Mouse (Mus musculus) ovary, postnatal 10 days (tissue): ENCODE data around the gene Fmnl1.
A peak's percentile ranks its signal among the peaks of the same experiment; 100 is the strongest.
"Not testable (repeated sequence)": the region's sequence is repeated elsewhere in the genome, so short reads cannot be mapped to it uniquely, and the experiment has no call there.

ENCODE experiments used
- DNase-seq: peaks from one replicate; pipeline ENCODE4 v3.0.0; 2022; ENCODE audit warnings: low spot score

Fmnl1 gene

DNA sequence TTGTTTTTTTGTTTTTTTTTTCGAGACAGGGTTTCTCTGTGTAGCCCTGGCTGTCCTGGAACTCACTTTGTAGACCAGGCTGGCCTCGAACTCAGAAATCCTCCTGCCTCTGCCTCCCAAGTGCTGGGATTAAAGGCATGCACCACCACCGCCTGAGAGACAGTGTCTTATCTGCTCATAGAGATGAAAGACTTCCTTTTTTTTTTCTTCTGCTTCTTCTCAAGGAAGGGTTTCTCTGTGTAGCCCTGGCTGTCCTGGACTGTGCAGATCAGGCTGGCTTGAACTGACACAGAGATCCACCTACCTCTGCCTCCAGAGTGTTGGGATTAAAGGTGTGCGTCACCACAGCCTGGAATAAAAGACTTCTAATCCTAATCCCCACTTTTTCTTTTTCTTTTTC lies 51.8 kb downstream of the Fmnl1 start:
- DNase-seq: not testable (repeated sequence)

DNA sequence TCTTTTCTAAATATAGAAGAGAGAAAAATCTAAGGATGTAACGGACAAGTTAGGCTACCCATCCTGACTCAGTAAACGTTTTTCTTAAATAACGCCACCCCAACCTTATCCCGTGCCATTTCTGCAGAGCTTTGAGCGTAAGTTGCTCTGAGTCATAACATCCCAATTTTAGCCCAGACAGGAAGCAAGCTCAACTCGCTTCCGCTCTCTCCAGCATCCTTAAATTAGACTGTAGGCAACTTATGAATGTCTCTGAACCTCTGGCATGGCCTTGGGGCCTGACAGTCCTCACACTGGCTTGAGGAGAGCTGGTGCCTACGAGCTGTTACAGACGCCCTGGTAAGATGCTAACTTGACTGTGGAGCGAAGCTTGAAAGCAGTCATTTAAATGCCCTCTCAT lies 52.5 kb downstream of the Fmnl1 start:
- DNase-seq: no peak

DNA sequence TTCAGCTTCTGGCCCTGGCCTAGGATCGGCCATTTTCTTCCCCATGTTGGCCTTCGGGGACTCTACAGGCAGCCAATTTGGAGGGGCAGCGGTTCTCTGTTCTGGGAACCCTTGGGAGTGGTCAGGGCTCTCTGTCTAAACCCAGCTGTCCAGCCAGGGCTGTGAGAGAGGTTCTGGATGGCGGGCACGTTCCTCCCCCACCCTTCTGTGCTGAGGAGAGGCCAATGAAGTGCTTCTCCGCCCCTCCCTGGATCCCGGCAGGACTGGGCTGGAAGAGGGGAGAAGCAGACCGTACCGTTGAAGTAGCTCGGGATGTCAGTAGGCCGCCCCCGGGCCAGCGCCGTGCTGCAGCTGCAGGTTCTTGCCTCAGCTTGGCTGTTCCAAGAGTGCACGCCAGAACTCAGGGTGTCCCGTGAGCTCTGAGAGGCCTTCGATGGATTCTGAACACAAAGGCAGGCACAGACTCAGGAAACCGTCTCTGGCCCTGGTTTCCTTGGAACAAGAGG lies 53.1 kb downstream of the Fmnl1 start:
- no peak for DNase-seq

- no peak for DNase-seq
These were observed 58.7 kb downstream of the Fmnl1 start for GRCm38 (mm10) chr11:103229608-103230007.

- no peak for DNase-seq
These were observed 59.7 kb downstream of the Fmnl1 start for GRCm38 (mm10) chr11:103230626-103231025.

DNA sequence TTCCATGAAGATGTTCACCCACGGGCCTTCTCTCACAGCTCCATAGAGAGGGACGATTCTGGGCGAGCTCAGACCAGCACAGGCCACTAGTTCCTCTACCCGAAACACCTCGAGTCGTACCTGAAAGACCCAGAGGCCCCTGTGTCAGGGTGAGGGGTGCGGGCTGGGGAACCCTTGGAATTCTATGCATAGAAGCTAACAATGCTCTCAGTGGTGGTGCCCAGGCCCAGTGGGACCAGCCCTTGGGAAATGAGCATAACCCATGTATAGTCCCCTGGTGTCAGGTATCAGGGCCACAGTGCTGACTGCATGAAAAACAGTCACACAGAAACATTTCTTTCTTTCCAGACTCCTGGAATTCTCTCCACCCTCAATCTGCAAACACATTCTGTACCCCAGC lies 60.5 kb downstream of the Fmnl1 start:
- no peak for DNase-seq

DNA sequence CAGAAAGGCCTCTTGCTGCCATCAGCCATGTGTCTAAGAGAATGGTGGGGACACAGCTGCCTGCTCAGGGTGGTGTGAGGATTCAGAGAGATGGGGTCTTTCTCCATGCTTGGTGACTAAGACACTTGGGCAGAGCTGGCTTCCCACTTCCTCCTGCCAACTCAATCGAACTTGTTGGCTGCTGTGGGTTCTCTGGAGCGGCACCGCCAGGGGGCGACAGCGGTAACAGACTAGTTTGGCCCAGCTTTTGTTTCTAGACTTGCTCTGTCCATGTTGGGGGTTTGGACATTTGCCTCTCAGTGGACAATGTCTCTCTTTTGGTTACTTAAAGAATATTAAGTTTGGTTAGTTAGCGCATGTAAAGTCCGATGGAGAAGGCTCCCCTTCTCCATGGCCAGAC lies 62.1 kb downstream of the Fmnl1 start:
- peak; percentile 70 for DNase-seq

- DNase-seq: no peak
These were observed 63.5 kb downstream of the Fmnl1 start for GRCm38 (mm10) chr11:103234447-103234846.

GRCm38 (mm10) chr11:103235702-103236101 lies 64.8 kb downstream of the Fmnl1 start:
- DNase-seq: no peak

- DNase-seq: no peak
These were observed 65.5 kb downstream of the Fmnl1 start for GRCm38 (mm10) chr11:103236431-103236830.

DNA sequence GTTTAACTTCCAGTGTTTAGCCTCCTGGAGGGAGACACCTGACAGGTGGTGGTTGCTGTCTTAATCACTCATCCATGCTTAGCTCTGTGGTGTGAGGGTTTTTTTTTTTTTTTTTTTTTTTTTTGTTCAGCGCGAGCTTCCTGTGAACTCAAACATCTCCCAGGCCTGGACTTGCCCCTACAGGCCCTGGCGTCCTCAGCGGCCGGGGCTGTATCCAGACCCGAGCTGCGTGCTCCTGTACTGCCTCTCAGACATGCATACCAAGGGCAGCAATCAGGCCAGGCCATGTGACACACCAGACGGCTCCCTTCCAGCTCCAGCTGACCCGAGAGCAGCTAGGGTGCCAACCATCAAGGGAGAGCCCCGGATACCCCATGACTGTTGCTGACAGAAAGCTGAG lies 66.0 kb downstream of the Fmnl1 start:
- no peak for DNase-seq

- DNase-seq: no peak
These were observed 66.8 kb downstream of the Fmnl1 start for GRCm38 (mm10) chr11:103237757-103238156.

GRCm38 (mm10) chr11:103240740-103241139 lies 69.8 kb downstream of the Fmnl1 start:
- DNase-seq: no peak

DNA sequence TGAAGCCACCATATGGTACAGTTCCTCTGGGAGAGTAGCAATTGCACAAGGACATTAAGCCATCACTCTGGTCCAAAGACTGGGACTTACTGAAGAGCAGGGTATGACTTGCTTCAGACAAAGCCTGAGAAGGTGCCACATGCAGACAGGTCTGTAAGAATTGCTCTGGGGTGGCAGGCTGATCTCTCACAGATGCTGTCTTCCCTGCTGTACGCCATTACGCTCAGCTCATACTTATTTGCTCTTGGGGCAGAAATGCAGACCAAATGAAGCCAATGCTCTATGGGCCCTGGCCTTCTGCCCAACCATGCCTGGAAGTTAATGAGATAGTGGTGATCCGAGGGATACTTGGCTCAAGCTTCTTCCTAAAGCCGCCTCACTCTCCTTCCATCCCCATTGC lies 73.9 kb downstream of the Fmnl1 start:
- no peak for DNase-seq

DNA sequence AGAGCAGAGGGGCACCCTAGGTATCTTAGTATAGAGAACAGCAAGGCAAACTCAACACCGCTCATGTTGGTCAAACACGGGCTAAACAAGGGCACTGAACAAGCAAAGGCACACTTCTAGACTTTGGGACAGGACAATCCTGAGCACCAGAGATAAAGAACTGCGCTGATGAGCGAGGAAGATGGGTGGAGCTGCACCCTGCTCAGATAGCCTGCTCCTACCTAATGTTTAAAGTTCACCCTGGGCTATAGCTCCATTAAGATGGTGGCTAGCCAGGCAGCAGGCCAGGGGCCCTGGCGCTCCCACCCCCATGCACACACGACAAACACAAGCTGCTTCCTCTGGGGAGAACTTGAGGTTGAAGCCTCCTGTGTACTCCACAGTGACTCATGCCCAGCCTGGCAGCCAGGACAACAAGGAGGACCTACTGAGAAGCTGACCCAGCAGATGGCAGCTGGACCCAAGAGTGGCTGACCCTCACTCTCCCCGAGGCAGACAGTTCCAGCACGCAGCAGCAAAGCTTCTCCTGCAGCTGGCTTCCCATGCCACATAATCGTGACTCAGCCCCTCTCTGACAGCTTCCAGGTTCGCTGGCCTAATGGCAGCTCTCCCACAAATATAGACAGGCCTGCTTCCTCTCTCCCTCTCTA lies 75.3 kb downstream of the Fmnl1 start:
- DNase-seq: no peak

- no peak for DNase-seq
These were observed 75.9 kb downstream of the Fmnl1 start for GRCm38 (mm10) chr11:103246731-103247290.

GRCm38 (mm10) chr11:103247504-103248177 lies 76.7 kb downstream of the Fmnl1 start:
- DNase-seq: no peak
